Mouse (Mus musculus): ENCODE measurements around the gene Lyrm9. TPM values are rescaled to one million over a fixed set of nuclear protein-coding genes. Genes with fewer than 3 reads are reported as not detected.

Lyrm9 gene
- polyA plus RNA-seq, 1 experiment from 2014 or later, result 15.9 TPM

DNA sequence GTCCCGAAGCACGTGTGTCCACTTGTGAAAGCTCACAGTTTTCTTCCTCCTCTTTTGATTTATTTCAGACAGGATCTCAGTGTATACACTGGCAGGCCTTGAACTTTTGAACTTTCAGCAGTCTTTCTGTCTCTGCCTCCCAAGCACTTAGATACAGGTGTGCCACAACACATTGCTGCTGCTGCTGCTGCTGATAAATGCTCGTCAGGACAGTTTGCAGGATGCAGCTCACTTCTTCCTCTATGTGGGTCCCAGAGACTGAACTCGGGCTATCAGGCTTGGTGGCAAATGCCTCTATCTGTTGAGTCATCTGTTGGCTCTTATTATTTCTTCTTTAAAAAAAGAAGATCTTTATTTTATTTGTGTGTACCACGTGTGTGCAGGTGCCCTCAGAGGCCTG lies 13.8 kb downstream of the Lyrm9 start:
- Histone ChIP-seq H3K27ac (ENCODE audit: low read depth, low read length) (no peak overlapping the region), H3K9ac (ENCODE audit: low read length) (no peak overlapping the region), H3K27me3 (ENCODE audit: control insufficient read depth, insufficient read depth, low read length) (no peaks in the 10 kb centered on the region), H3K4me3 (ENCODE audit: low read depth, low read length) (no peak overlapping the region), H3K36me3 (ENCODE audit: control insufficient read depth, insufficient read depth, low read length) (no peaks in the 10 kb centered on the region), H3K9me3 (ENCODE audit: control insufficient read depth, low read length) (no peaks in the 10 kb centered on the region), H3K4me1 (ENCODE audit: control insufficient read depth, insufficient read depth, low read length) (no peaks in the 10 kb centered on the region), H3K4me2 (no peak overlapping the region)
- ATAC-seq (ENCODE audit: low FRiP score) (no peak), DNase-seq (ENCODE audit: low spot score, missing footprints) (no peak)
- WGBS, result 84% methylated on average over 5 of the region's 5 CpGs

DNA sequence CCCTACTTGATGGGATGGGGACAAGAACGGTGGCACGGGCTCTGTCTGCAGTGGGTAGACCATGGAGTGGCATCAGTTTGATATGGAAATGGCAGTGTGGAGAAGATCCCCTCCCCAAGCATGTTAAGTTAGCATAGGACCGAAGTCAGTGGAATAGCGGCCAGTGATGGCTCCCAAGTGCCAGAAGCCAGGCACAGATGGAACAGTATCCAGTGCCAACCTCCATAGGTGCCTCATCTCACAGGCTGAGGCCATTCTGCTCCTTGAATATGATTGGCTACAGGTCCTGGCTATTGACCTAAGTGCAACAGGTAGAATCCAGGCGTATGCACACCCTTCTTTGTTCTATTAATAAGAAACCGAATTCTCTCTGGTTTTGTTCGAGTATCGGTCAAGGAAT lies 15.6 kb downstream of the Lyrm9 start:
- no peaks in the 10 kb centered on the region for H3K4me1 ChIP-seq (ENCODE audit: control insufficient read depth, insufficient read depth, low read length)
- H3K9me3 ChIP-seq (ENCODE audit: control insufficient read depth, low read length), result no peaks in the 10 kb centered on the region
- ATAC-seq (ENCODE audit: low FRiP score) (no peak), DNase-seq (ENCODE audit: low spot score, missing footprints) (peak; percentile 59)
- no peak overlapping the region for H3K27ac ChIP-seq (ENCODE audit: low read depth, low read length)
- H3K4me2 ChIP-seq, result no peak overlapping the region
- 92% methylated on average over 8 of the region's 8 CpGs for WGBS
- no peaks in the 10 kb centered on the region for H3K27me3 ChIP-seq (ENCODE audit: control insufficient read depth, insufficient read depth, low read length)
- H3K4me3 ChIP-seq (ENCODE audit: low read depth, low read length), result no peak overlapping the region
- H3K36me3 ChIP-seq (ENCODE audit: control insufficient read depth, insufficient read depth, low read length), result no peaks in the 10 kb centered on the region
- H3K9ac ChIP-seq (ENCODE audit: low read length), result no peak overlapping the region

GRCm38 (mm10) chr11:78846620-78847019 lies 20.2 kb downstream of the Lyrm9 start:
- H3K4me1 ChIP-seq (ENCODE audit: control insufficient read depth, insufficient read depth, low read length), result peaks cover 7% of the 10 kb centered on the region
- H3K27ac ChIP-seq (ENCODE audit: low read depth, low read length), result no peak overlapping the region
- H3K36me3 ChIP-seq (ENCODE audit: control insufficient read depth, insufficient read depth, low read length), result no peaks in the 10 kb centered on the region
- H3K27me3 ChIP-seq (ENCODE audit: control insufficient read depth, insufficient read depth, low read length), result no peaks in the 10 kb centered on the region
- no peak for DNase-seq (ENCODE audit: low spot score, missing footprints)
- H3K4me2 ChIP-seq, result no peak overlapping the region
- WGBS, result 94% methylated on average over 4 of the region's 4 CpGs
- ATAC-seq (ENCODE audit: low FRiP score), result no peak
- no peak overlapping the region for H3K4me3 ChIP-seq (ENCODE audit: low read depth, low read length)
- no peak overlapping the region for H3K9ac ChIP-seq (ENCODE audit: low read length)
- H3K9me3 ChIP-seq (ENCODE audit: control insufficient read depth, low read length), result no peaks in the 10 kb centered on the region

- 74% methylated on average over 7 of the region's 7 CpGs for WGBS
- Histone ChIP-seq H3K4me1 (ENCODE audit: control insufficient read depth, insufficient read depth, low read length) (peaks cover 7% of the 10 kb centered on the region), H3K4me2 (no peak overlapping the region), H3K27me3 (ENCODE audit: control insufficient read depth, insufficient read depth, low read length) (no peaks in the 10 kb centered on the region), H3K36me3 (ENCODE audit: control insufficient read depth, insufficient read depth, low read length) (no peaks in the 10 kb centered on the region), H3K9ac (ENCODE audit: low read length) (no peak overlapping the region), H3K9me3 (ENCODE audit: control insufficient read depth, low read length) (no peaks in the 10 kb centered on the region), H3K4me3 (ENCODE audit: low read depth, low read length) (no peak overlapping the region), H3K27ac (ENCODE audit: low read depth, low read length) (no peak overlapping the region)
- DNase-seq (ENCODE audit: low spot score, missing footprints), result no peak
- ATAC-seq (ENCODE audit: low FRiP score), result no peak
These were observed 21.8 kb downstream of the Lyrm9 start for GRCm38 (mm10) chr11:78847884-78848848.

DNA sequence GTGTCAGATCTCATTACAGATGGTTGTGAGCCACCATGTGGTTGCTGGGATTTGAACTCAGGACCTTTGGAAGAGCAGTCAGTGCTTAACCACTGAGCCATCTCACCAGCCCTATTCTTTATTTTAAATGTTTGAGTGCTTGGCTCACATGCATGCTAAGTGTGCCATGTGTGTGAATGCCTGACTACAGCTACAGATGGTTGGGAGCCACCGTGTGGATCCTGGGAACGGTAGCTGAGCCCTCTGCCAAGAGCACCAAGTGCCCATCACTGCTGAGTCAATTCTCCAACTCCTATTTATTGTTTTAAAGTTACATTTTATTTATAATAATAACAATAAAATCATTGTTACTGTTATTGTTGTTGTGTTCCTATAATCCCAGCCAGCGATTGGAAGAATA lies 23.5 kb downstream of the Lyrm9 start:
- ATAC-seq (ENCODE audit: low FRiP score), result no peak
- Histone ChIP-seq H3K4me1 (ENCODE audit: control insufficient read depth, insufficient read depth, low read length) (peaks cover 7% of the 10 kb centered on the region), H3K36me3 (ENCODE audit: control insufficient read depth, insufficient read depth, low read length) (no peaks in the 10 kb centered on the region), H3K27me3 (ENCODE audit: control insufficient read depth, insufficient read depth, low read length) (no peaks in the 10 kb centered on the region), H3K27ac (ENCODE audit: low read depth, low read length) (no peak overlapping the region), H3K4me3 (ENCODE audit: low read depth, low read length) (no peak overlapping the region), H3K9me3 (ENCODE audit: control insufficient read depth, low read length) (no peaks in the 10 kb centered on the region), H3K4me2 (no peak overlapping the region), H3K9ac (ENCODE audit: low read length) (no peak overlapping the region)
- WGBS, result 95% methylated on average over 3 of the region's 3 CpGs
- no peak for DNase-seq (ENCODE audit: low spot score, missing footprints)

- no peaks in the 10 kb centered on the region for H3K9me3 ChIP-seq (ENCODE audit: control insufficient read depth, low read length)
- H3K36me3 ChIP-seq (ENCODE audit: control insufficient read depth, insufficient read depth, low read length), result no peaks in the 10 kb centered on the region
- 36% methylated on average over 9 of the region's 9 CpGs for WGBS
- no peak overlapping the region for H3K9ac ChIP-seq (ENCODE audit: low read length)
- peak overlapping the region; percentile 12; the same call in 1 of the 2 replicates for H3K27ac ChIP-seq (ENCODE audit: low read depth, low read length)
- H3K4me3 ChIP-seq (ENCODE audit: low read depth, low read length), result no peak overlapping the region
- no peaks in the 10 kb centered on the region for H3K27me3 ChIP-seq (ENCODE audit: control insufficient read depth, insufficient read depth, low read length)
- peaks cover 7% of the 10 kb centered on the region for H3K4me1 ChIP-seq (ENCODE audit: control insufficient read depth, insufficient read depth, low read length)
- H3K4me2 ChIP-seq, result no peak overlapping the region
- no peak for ATAC-seq (ENCODE audit: low FRiP score)
- peak; percentile 88 for DNase-seq (ENCODE audit: low spot score, missing footprints)
These were observed 25.0 kb downstream of the Lyrm9 start for GRCm38 (mm10) chr11:78851216-78851870.

DNA sequence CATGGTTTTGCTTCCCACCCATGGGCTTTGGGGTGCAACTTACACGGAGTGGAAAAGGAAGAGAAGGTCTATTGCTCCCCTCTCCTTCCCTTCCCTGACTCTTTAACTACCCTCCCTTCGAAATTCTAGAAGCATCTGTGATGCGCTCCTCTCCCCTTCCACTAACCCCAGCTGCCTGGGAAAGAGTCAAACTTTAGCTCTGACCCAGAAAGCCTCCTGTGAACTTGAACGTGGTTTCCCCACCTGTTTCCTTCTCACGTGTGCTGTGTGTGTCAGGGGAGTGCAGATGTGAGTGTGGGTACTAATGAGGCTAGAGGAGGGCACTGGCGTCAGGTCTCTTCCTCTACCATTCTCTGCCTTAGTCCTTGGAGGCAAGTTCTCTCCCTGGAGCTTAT lies 25.5 kb downstream of the Lyrm9 start:
- ATAC-seq (ENCODE audit: low FRiP score) (no peak), DNase-seq (ENCODE audit: low spot score, missing footprints) (no peak)
- Histone ChIP-seq H3K27me3 (ENCODE audit: control insufficient read depth, insufficient read depth, low read length) (no peaks in the 10 kb centered on the region), H3K4me2 (no peak overlapping the region), H3K36me3 (ENCODE audit: control insufficient read depth, insufficient read depth, low read length) (no peaks in the 10 kb centered on the region), H3K27ac (ENCODE audit: low read depth, low read length) (no peak overlapping the region), H3K9ac (ENCODE audit: low read length) (no peak overlapping the region), H3K4me3 (ENCODE audit: low read depth, low read length) (no peak overlapping the region), H3K4me1 (ENCODE audit: control insufficient read depth, insufficient read depth, low read length) (peaks cover 7% of the 10 kb centered on the region), H3K9me3 (ENCODE audit: control insufficient read depth, low read length) (no peaks in the 10 kb centered on the region)
- WGBS, result 60% methylated on average over 6 of the region's 6 CpGs

GRCm38 (mm10) chr11:78852529-78852928 lies 26.1 kb downstream of the Lyrm9 start:
- no peak overlapping the region for H3K9ac ChIP-seq (ENCODE audit: low read length)
- H3K27me3 ChIP-seq (ENCODE audit: control insufficient read depth, insufficient read depth, low read length), result no peaks in the 10 kb centered on the region
- no peak overlapping the region for H3K27ac ChIP-seq (ENCODE audit: low read depth, low read length)
- H3K4me3 ChIP-seq (ENCODE audit: low read depth, low read length), result no peak overlapping the region
- whole genome bisulfite sequencing, result 86% methylated on average over 11 of the region's 11 CpGs
- no peak overlapping the region for H3K4me2 ChIP-seq
- no peaks in the 10 kb centered on the region for H3K9me3 ChIP-seq (ENCODE audit: control insufficient read depth, low read length)
- H3K4me1 ChIP-seq (ENCODE audit: control insufficient read depth, insufficient read depth, low read length), result peaks cover 8% of the 10 kb centered on the region
- DNase-seq (ENCODE audit: low spot score, missing footprints), result no peak
- no peaks in the 10 kb centered on the region for H3K36me3 ChIP-seq (ENCODE audit: control insufficient read depth, insufficient read depth, low read length)
- ATAC-seq (ENCODE audit: low FRiP score), result no peak

- no peaks in the 10 kb centered on the region for H3K9me3 ChIP-seq (ENCODE audit: control insufficient read depth, low read length)
- H3K27ac ChIP-seq (ENCODE audit: low read depth, low read length), result no peak overlapping the region
- ATAC-seq (ENCODE audit: low FRiP score), result no peak
- peak; percentile 96 for DNase-seq (ENCODE audit: low spot score, missing footprints)
- no peaks in the 10 kb centered on the region for H3K36me3 ChIP-seq (ENCODE audit: control insufficient read depth, insufficient read depth, low read length)
- H3K4me1 ChIP-seq (ENCODE audit: control insufficient read depth, insufficient read depth, low read length), result peaks cover 11% of the 10 kb centered on the region; the same call in 1 of the 2 replicates
- H3K4me2 ChIP-seq, result no peak overlapping the region
- 12% methylated on average over 7 of the region's 7 CpGs for whole genome bisulfite sequencing
- H3K4me3 ChIP-seq (ENCODE audit: low read depth, low read length), result no peak overlapping the region
- no peaks in the 10 kb centered on the region for H3K27me3 ChIP-seq (ENCODE audit: control insufficient read depth, insufficient read depth, low read length)
- H3K9ac ChIP-seq (ENCODE audit: low read length), result no peak overlapping the region
These were observed 29.9 kb downstream of the Lyrm9 start for GRCm38 (mm10) chr11:78856310-78856709.
